ENCODE assay signal across 8 mouse cellular contexts in genomic region chr2:165387844-165388495, GRCm38 (mm10). TPM values are rescaled to one million over a fixed set of nuclear protein-coding genes. Genes with fewer than 3 reads are reported as not detected.
DNase-seq lines count a peak whose midpoint lies in the region; ATAC-seq and TF ChIP-seq lines count a peak whose summit lies in the region.

Gene Zfp334, minus strand, starts transcription at chr2:165388259.

- peak; percentile 83 for ATAC-seq in heart, embryonic 12.5 days (ENCODE audit: insufficient number of reproducible peaks, low FRiP score)
- peak; percentile 93 for ATAC-seq in kidney, embryonic 16.5 days (ENCODE audit: low FRiP score, low TSS enrichment)
- ATAC-seq in limb, embryonic 13.5 days (ENCODE audit: low FRiP score, low read depth): peak; percentile 92
- peak; percentile 90 for ATAC-seq in midbrain, postnatal 0 days (ENCODE audit: low FRiP score)
- ATAC-seq in stomach, postnatal 0 days (ENCODE audit: low FRiP score, low TSS enrichment): peak; percentile 93

- H3K4me1 ChIP-seq in heart, embryonic 12.5 days (replicated peaks): peaks cover 25% of the 10 kb centered on the region
- H3K4me1 ChIP-seq in kidney, embryonic 16.5 days (ENCODE audit: insufficient read depth, low read length): peaks cover 8% of the 10 kb centered on the region
- H3K4me1 ChIP-seq in limb, embryonic 13.5 days: peaks cover 8% of the 10 kb centered on the region
- H3K4me1 ChIP-seq in midbrain, postnatal 0 days (ENCODE audit: insufficient read depth, low read length): peaks cover 2% of the 10 kb centered on the region; the same call in 1 of the 2 replicates
- H3K4me1 ChIP-seq in stomach, postnatal 0 days (replicated peaks; ENCODE audit: control insufficient read depth, insufficient read depth): no peaks in the 10 kb centered on the region

- H3K27me3 ChIP-seq in heart, embryonic 12.5 days (replicated peaks): 0 out of 2 replicates have a peak, but pooled peaks cover 2% of the 10 kb centered on the region
- no peaks in the 10 kb centered on the region for H3K27me3 ChIP-seq in kidney, embryonic 16.5 days (ENCODE audit: insufficient read depth, low read length)
- no peaks in the 10 kb centered on the region for H3K27me3 ChIP-seq in limb, embryonic 13.5 days
- no peaks in the 10 kb centered on the region for H3K27me3 ChIP-seq in midbrain, postnatal 0 days (ENCODE audit: insufficient read depth, low read length)
- no peaks in the 10 kb centered on the region for H3K27me3 ChIP-seq in stomach, postnatal 0 days (ENCODE audit: control insufficient read depth, insufficient read depth, low read length)

- 0 out of 2 replicates have a peak, but pooled peaks cover under 1% of the 10 kb centered on the region for H3K9me3 ChIP-seq in heart, embryonic 12.5 days (replicated peaks)
- no peaks in the 10 kb centered on the region for H3K9me3 ChIP-seq in kidney, embryonic 16.5 days (ENCODE audit: low read length)
- no peaks in the 10 kb centered on the region for H3K9me3 ChIP-seq in limb, embryonic 13.5 days
- H3K9me3 ChIP-seq in midbrain, postnatal 0 days (ENCODE audit: low read length): no peaks in the 10 kb centered on the region
- H3K9me3 ChIP-seq in stomach, postnatal 0 days (ENCODE audit: control insufficient read depth, low read length): no peaks in the 10 kb centered on the region

- H3K4me3 ChIP-seq in heart, embryonic 12.5 days: peak within 1 kb of the TSS; percentile 94
- peak within 1 kb of the TSS; percentile 90 for H3K4me3 ChIP-seq in kidney, embryonic 16.5 days (ENCODE audit: low read length)
- peak within 1 kb of the TSS; percentile 83 for H3K4me3 ChIP-seq in limb, embryonic 13.5 days
- H3K4me3 ChIP-seq in midbrain, postnatal 0 days (ENCODE audit: low read depth, low read length): peak within 1 kb of the TSS; percentile 69
- peak within 1 kb of the TSS; percentile 64 for H3K4me3 ChIP-seq in stomach, postnatal 0 days (ENCODE audit: low read depth, low read length)

- no peak for TF ChIP-seq EP300 in stomach, postnatal 0 days (optimal IDR thresholded peaks at IDR 0.05)

- peaks cover 39% of the 10 kb centered on the region for H3K36me3 ChIP-seq in heart, embryonic 12.5 days
- peaks cover 36% of the 10 kb centered on the region for H3K36me3 ChIP-seq in kidney, embryonic 16.5 days (ENCODE audit: insufficient read depth, low read length)
- peaks cover 38% of the 10 kb centered on the region for H3K36me3 ChIP-seq in limb, embryonic 13.5 days
- H3K36me3 ChIP-seq in midbrain, postnatal 0 days (ENCODE audit: insufficient read depth, low read length): peaks cover 30% of the 10 kb centered on the region
- H3K36me3 ChIP-seq in stomach, postnatal 0 days (ENCODE audit: control insufficient read depth, insufficient read depth, low read length): peaks cover 6% of the 10 kb centered on the region; the same call in 1 of the 2 replicates

- WGBS in heart, embryonic 12.5 days: under 1% methylated on average over 40 of the region's 40 CpGs
- under 1% methylated on average over 40 of the region's 40 CpGs for WGBS in kidney, embryonic 16.5 days
- WGBS in limb, embryonic 13.5 days: under 1% methylated on average over 40 of the region's 40 CpGs
- WGBS in midbrain, postnatal 0 days: under 1% methylated on average over 40 of the region's 40 CpGs
- WGBS in stomach, postnatal 0 days: under 1% methylated on average over 39 of the region's 40 CpGs

- peak within 1 kb of the TSS; percentile 91 for H3K9ac ChIP-seq in heart, embryonic 12.5 days
- peak within 1 kb of the TSS; percentile 96 for H3K9ac ChIP-seq in kidney, embryonic 16.5 days (replicated peaks; ENCODE audit: low read length)
- H3K9ac ChIP-seq in limb, embryonic 13.5 days: peak within 1 kb of the TSS; percentile 94
- peak within 1 kb of the TSS; percentile 80 for H3K9ac ChIP-seq in midbrain, postnatal 0 days (replicated peaks; ENCODE audit: low read length, poor library complexity, severe bottlenecking)
- H3K9ac ChIP-seq in stomach, postnatal 0 days (ENCODE audit: low read length): peak within 1 kb of the TSS; percentile 77

- peak; percentile 18 for DNase-seq in thymus, postnatal 14 days
- DNase-seq in thymus, postnatal 0 days (ENCODE audit: low spot score): no peak
- DNase-seq in fibroblast of lung, adult 2 months (ENCODE audit: low read depth): peak; percentile 81
- peak; percentile 99 for DNase-seq in midbrain, postnatal 0 days (ENCODE audit: low spot score)
- peak; percentile 93 for DNase-seq in stomach, postnatal 0 days (ENCODE audit: low spot score)

- TF ChIP-seq CTCF in midbrain, postnatal 0 days (IDR thresholded peaks at IDR 0.05): no peak
- no peak for TF ChIP-seq CTCF in stomach, postnatal 0 days (IDR thresholded peaks at IDR 0.05; ENCODE audit: low read depth)

- peak within 1 kb of the TSS; percentile 86 for H3K27ac ChIP-seq in heart, embryonic 12.5 days (ENCODE audit: poor library complexity, severe bottlenecking)
- H3K27ac ChIP-seq in kidney, embryonic 16.5 days (ENCODE audit: low read length): peak within 1 kb of the TSS; percentile 89
- H3K27ac ChIP-seq in limb, embryonic 13.5 days: peak within 1 kb of the TSS; percentile 77
- H3K27ac ChIP-seq in midbrain, postnatal 0 days (ENCODE audit: low read depth, low read length): peak within 1 kb of the TSS; percentile 94
- peak within 1 kb of the TSS; percentile 31 for H3K27ac ChIP-seq in stomach, postnatal 0 days (replicated peaks)

- peak within 1 kb of the TSS; percentile 84 for H3K4me2 ChIP-seq in heart, embryonic 12.5 days
- peak within 1 kb of the TSS; percentile 87 for H3K4me2 ChIP-seq in kidney, embryonic 16.5 days (replicated peaks; ENCODE audit: low read depth, low read length)
- peak within 1 kb of the TSS; percentile 82 for H3K4me2 ChIP-seq in limb, embryonic 13.5 days (replicated peaks)
- H3K4me2 ChIP-seq in midbrain, postnatal 0 days (ENCODE audit: low read depth, low read length, poor library complexity, severe bottlenecking): peak within 1 kb of the TSS; percentile 72
- H3K4me2 ChIP-seq in stomach, postnatal 0 days (replicated peaks; ENCODE audit: low read depth): peak within 1 kb of the TSS; percentile 62

RNA-seq across cellular contexts. Expression of gene Zfp334, which starts in this region (rescaled TPM):
- 0.54 and 0.60 TPM in 2 replicates for polyA plus RNA-seq in thymus, postnatal 0 days (2015; fragmentation: Nextera tagmentation; extraction: Ambion mirVana)
- 9.7 and 10.1 TPM in 2 replicates for polyA plus RNA-seq in heart, embryonic 12.5 days (2016; fragmentation: Nextera tagmentation; extraction: Ambion mirVana)
- polyA plus RNA-seq in kidney, embryonic 16.5 days (2015; fragmentation: Nextera tagmentation; extraction: Ambion mirVana): 8.7 and 8.9 TPM in 2 replicates
- polyA plus RNA-seq in limb, embryonic 13.5 days (2015; fragmentation: Nextera tagmentation; extraction: Ambion mirVana): 10.0 and 10.4 TPM in 2 replicates
- 15.1 and 18.2 TPM in 2 replicates for total RNA-seq in midbrain, postnatal 0 days (2014; rRNA removed)
- 4.2 TPM in 2 replicates for polyA plus RNA-seq in midbrain, postnatal 0 days (2015; fragmentation: Nextera tagmentation; extraction: Ambion mirVana)
- polyA plus RNA-seq in stomach, postnatal 0 days (2015; fragmentation: Nextera tagmentation; extraction: Ambion mirVana): 1.2 and 1.3 TPM in 2 replicates

Comparison
In these comparisons a context has a peak if more than half of its experiments do, and no peak if none do; other contexts are left out.
1. H3K27ac ChIP-seq: peak in every context shown above with its lines; median percentile 94 in midbrain, postnatal 0 days; 89 in kidney, embryonic 16.5 days; 86 in heart, embryonic 12.5 days; 77 in limb, embryonic 13.5 days; 31 in stomach, postnatal 0 days.